Mouse (Mus musculus): ENCODE measurements around the gene Sp1. TPM values are rescaled to one million over a fixed set of nuclear protein-coding genes. Genes with fewer than 3 reads are reported as not detected.

Sp1 gene
- total and polyA plus RNA-seq, 3 experiments: 23.5 to 31.8 (median 27.1) TPM

GRCm38 (mm10) chr15:102446448-102446847 lies 40.5 kb downstream of the Sp1 start:
- H3K79me2 ChIP-seq (replicated peaks; ENCODE audit: control insufficient read depth, extremely low read depth, insufficient read depth, poor library complexity, severe bottlenecking): no peaks in the 10 kb centered on the region
- H3K9me3 ChIP-seq (replicated peaks; ENCODE audit: low read length): no peaks in the 10 kb centered on the region
- dilution Hi-C loops (cut with MboI; ENCODE audit: extremely low pct_ligation_motif_present, extremely low pct_unique_long_range_greater_than_20kb, low sequenced_read_pairs): no loop called here
- DNase-seq (ENCODE audit: extremely low read depth): no peak
- peaks cover 0 to 3% of the 10 kb centered on the region in 2 experiments; a peak in 1 of 4 replicates for H3K4me1 ChIP-seq (ENCODE audit: control insufficient read depth in 1 of 2, insufficient read depth in 2 of 2)
- no peak overlapping the region for H3K4me2 ChIP-seq (ENCODE audit: insufficient read depth, low read depth, poor library complexity, severe bottlenecking)
- no peaks in the 10 kb centered on the region for H3K36me3 ChIP-seq (replicated peaks in 1 of 2; ENCODE audit: control insufficient read depth in 1 of 2, insufficient read depth in 1 of 2, low read length in 1 of 2)
- no peak overlapping the region for H3K9ac ChIP-seq (ENCODE audit: insufficient read depth, low read depth)
- in situ Hi-C loops (cut with MboI; ENCODE audit: low pct_ligation_motif_present, low pct_unique_long_range_greater_than_20kb, low sequenced_read_pairs): no loop called here
- no peak for TF ChIP-seq RCOR1 (conservative IDR thresholded peaks at IDR 0.05; ENCODE audit: low read depth, low read length)
- H3K27me3 ChIP-seq (replicated peaks): peaks cover 24% of the 10 kb centered on the region
- no peak overlapping the region for H3K27ac ChIP-seq (ENCODE audit: insufficient read depth, low read depth)
- no peak overlapping the region for H3K4me3 ChIP-seq (replicated peaks in 1 of 3; ENCODE audit: low read depth in 2 of 3, low read length in 2 of 3, poor library complexity in 1 of 3)

- no peak overlapping the region for H3K4me3 ChIP-seq (replicated peaks in 1 of 3; ENCODE audit: low read depth in 2 of 3, low read length in 2 of 3, poor library complexity in 1 of 3)
- H3K36me3 ChIP-seq (replicated peaks in 1 of 2; ENCODE audit: control insufficient read depth in 1 of 2, insufficient read depth in 1 of 2, low read length in 1 of 2): no peaks in the 10 kb centered on the region
- TF ChIP-seq POLR2AphosphoS2 (IDR thresholded peaks at IDR 0.05; ENCODE audit: low read depth, low read length) (no peak), SMC3 (IDR thresholded peaks at IDR 0.05; ENCODE audit: low read depth, low read length) (no peak), JUND (conservative IDR thresholded peaks at IDR 0.05; ENCODE audit: low read depth, low read length) (no peak), NRF1 (IDR thresholded peaks at IDR 0.05; ENCODE audit: low read depth, low read length) (no peak), MYC (IDR thresholded peaks at IDR 0.05; ENCODE audit: low read depth, low read length) (no peak), IRF4 (IDR thresholded peaks at IDR 0.05; ENCODE audit: low read depth, low read length) (no peak), RCOR1 (conservative IDR thresholded peaks at IDR 0.05; ENCODE audit: low read depth, low read length) (no peak), NELFE (IDR thresholded peaks at IDR 0.05; ENCODE audit: low read depth, low read length) (no peak), GABPA (IDR thresholded peaks at IDR 0.05; ENCODE audit: insufficient replicate concordance, low read depth, low read length) (no peak), TBP (conservative IDR thresholded peaks at IDR 0.05; ENCODE audit: low read depth, low read length) (no peak), ZMIZ1 (IDR thresholded peaks at IDR 0.05; ENCODE audit: low read depth, low read length) (no peak), ZC3H11A (IDR thresholded peaks at IDR 0.05; ENCODE audit: low read depth, low read length) (no peak), CHD1 (IDR thresholded peaks at IDR 0.05; ENCODE audit: low read depth, low read length) (no peak), MAX (IDR thresholded peaks at IDR 0.05; ENCODE audit: low read length) (no peak)
- no peak overlapping the region for H3K9ac ChIP-seq (ENCODE audit: insufficient read depth, low read depth)
- H3K79me2 ChIP-seq (replicated peaks; ENCODE audit: control insufficient read depth, extremely low read depth, insufficient read depth, poor library complexity, severe bottlenecking): no peaks in the 10 kb centered on the region
- in situ Hi-C loops (cut with MboI; ENCODE audit: low pct_ligation_motif_present, low pct_unique_long_range_greater_than_20kb, low sequenced_read_pairs): no loop called here
- no peak for DNase-seq (ENCODE audit: extremely low read depth)
- no peak overlapping the region for H3K4me2 ChIP-seq (ENCODE audit: insufficient read depth, low read depth, poor library complexity, severe bottlenecking)
- H3K27me3 ChIP-seq (replicated peaks): peaks cover 43% of the 10 kb centered on the region
- dilution Hi-C loops (cut with MboI; ENCODE audit: extremely low pct_ligation_motif_present, extremely low pct_unique_long_range_greater_than_20kb, low sequenced_read_pairs): no loop called here
- peaks cover 0 to 3% of the 10 kb centered on the region in 2 experiments; a peak in 1 of 4 replicates for H3K4me1 ChIP-seq (ENCODE audit: control insufficient read depth in 1 of 2, insufficient read depth in 2 of 2)
- H3K27ac ChIP-seq (ENCODE audit: insufficient read depth, low read depth): no peak overlapping the region
- H3K9me3 ChIP-seq (replicated peaks; ENCODE audit: low read length): no peaks in the 10 kb centered on the region
These were observed 43.4 kb downstream of the Sp1 start for GRCm38 (mm10) chr15:102449366-102449765.

- Histone ChIP-seq H3K4me2 (ENCODE audit: insufficient read depth, low read depth, poor library complexity, severe bottlenecking) (no peak overlapping the region), H3K4me1 (ENCODE audit: control insufficient read depth in 1 of 2, insufficient read depth in 2 of 2) (peaks cover 0 to 3% of the 10 kb centered on the region in 2 experiments; a peak in 1 of 4 replicates), H3K27me3 (replicated peaks) (peaks cover 36% of the 10 kb centered on the region), H3K4me3 (replicated peaks in 1 of 3; ENCODE audit: low read depth in 2 of 3, low read length in 2 of 3, poor library complexity in 1 of 3) (no peak overlapping the region), H3K9ac (ENCODE audit: insufficient read depth, low read depth) (no peak overlapping the region), H3K27ac (ENCODE audit: insufficient read depth, low read depth) (no peak overlapping the region), H3K36me3 (replicated peaks in 1 of 2; ENCODE audit: control insufficient read depth in 1 of 2, insufficient read depth in 1 of 2, low read length in 1 of 2) (no peaks in the 10 kb centered on the region), H3K79me2 (replicated peaks; ENCODE audit: control insufficient read depth, extremely low read depth, insufficient read depth, poor library complexity, severe bottlenecking) (no peaks in the 10 kb centered on the region), H3K9me3 (replicated peaks; ENCODE audit: low read length) (no peaks in the 10 kb centered on the region)
- in situ Hi-C loops (cut with MboI; ENCODE audit: low pct_ligation_motif_present, low pct_unique_long_range_greater_than_20kb, low sequenced_read_pairs): no loop called here
- no peak for DNase-seq (ENCODE audit: extremely low read depth)
- dilution Hi-C loops (cut with MboI; ENCODE audit: extremely low pct_ligation_motif_present, extremely low pct_unique_long_range_greater_than_20kb, low sequenced_read_pairs): no loop called here
- TF ChIP-seq POLR2AphosphoS2 (IDR thresholded peaks at IDR 0.05; ENCODE audit: low read depth, low read length) (no peak), GABPA (IDR thresholded peaks at IDR 0.05; ENCODE audit: insufficient replicate concordance, low read depth, low read length) (no peak), RCOR1 (conservative IDR thresholded peaks at IDR 0.05; ENCODE audit: low read depth, low read length) (no peak), UBTF (IDR thresholded peaks at IDR 0.05; ENCODE audit: low read depth, low read length) (no peak), MAFK (IDR thresholded peaks at IDR 0.05; ENCODE audit: insufficient replicate concordance, low read length) (peak; percentile 92), ZKSCAN1 (IDR thresholded peaks at IDR 0.05; ENCODE audit: borderline replicate concordance, low read depth, low read length) (no peak), NELFE (IDR thresholded peaks at IDR 0.05; ENCODE audit: low read depth, low read length) (no peak), USF2 (conservative IDR thresholded peaks at IDR 0.05; ENCODE audit: low read depth, low read length) (no peak), PAX5 (IDR thresholded peaks at IDR 0.05; ENCODE audit: low read length) (no peak)
These were observed 45.0 kb downstream of the Sp1 start for GRCm38 (mm10) chr15:102450928-102451327.
